Mouse (Mus musculus) erythroblast, embryonic 14.5 days (primary cell): ENCODE results near the gene Pan3.

ENCODE experiments used
- GATA1 ChIP-seq: IDR thresholded peaks from 2 replicates; pipeline ENCODE4 v1.6.1; 2012; ENCODE audit warnings: low read length, inconsistent platforms, mixed read lengths
- TAL1 ChIP-seq: IDR thresholded peaks from 3 replicates; pipeline ENCODE4 v1.6.1; 2012; ENCODE audit warnings: low read length, inconsistent platforms, mixed read lengths

DNA sequence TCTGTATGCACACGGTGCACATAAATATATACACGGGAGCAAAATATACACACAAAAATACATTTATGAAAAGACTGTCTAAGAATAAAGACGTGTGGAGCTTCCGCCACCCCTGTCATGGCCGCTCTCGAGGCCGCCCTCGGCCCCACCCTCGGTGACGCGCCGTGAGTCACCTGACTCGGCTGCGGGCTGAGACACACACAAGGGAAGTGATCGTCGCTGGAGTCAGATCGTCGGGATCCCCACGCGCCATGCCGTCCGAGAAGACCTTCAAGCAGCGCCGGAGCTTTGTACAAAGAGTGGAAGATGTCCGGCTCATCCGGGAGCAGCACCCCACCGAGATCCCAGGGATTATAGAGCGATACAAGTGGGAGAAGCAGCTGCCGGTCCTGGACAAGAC, 21.2 kb upstream of the Pan3 start:
- TF ChIP-seq GATA1 (no peak), TAL1 (no peak)
